Mouse (Mus musculus) 3T3-L1 (cell line): ENCODE data around the gene Arid2.
"Not testable (repeated sequence)": the region's sequence is repeated elsewhere in the genome, so short reads cannot be mapped to it uniquely, and the experiment has no call there.

Experiments
- DNase-seq: peaks from one replicate; pipeline ENCODE4 v3.0.0-alpha.2; 2015; ENCODE audit warnings: low read depth, low spot score

The Arid2 gene

GRCm38 (mm10) chr15:96286015-96286934 lies 1.0 kb upstream of the Arid2 start:
- peak; percentile 87 for DNase-seq

- DNase-seq: no peak
These were observed 404 bp upstream of the Arid2 start for GRCm38 (mm10) chr15:96286935-96287292.

GRCm38 (mm10) chr15:96287976-96288835 lies 888 bp downstream of the Arid2 start:
- DNase-seq: peak; percentile 65

- DNase-seq: no peak
These were observed 1.6 kb downstream of the Arid2 start for GRCm38 (mm10) chr15:96288836-96289390.

GRCm38 (mm10) chr15:96290001-96290400 lies 2.7 kb downstream of the Arid2 start:
- no peak for DNase-seq

GRCm38 (mm10) chr15:96293444-96293843 lies 6.1 kb downstream of the Arid2 start:
- DNase-seq: no peak

- no peak for DNase-seq
These were observed 9.8 kb downstream of the Arid2 start for GRCm38 (mm10) chr15:96297078-96297590.

- no peak for DNase-seq
These were observed 10.4 kb downstream of the Arid2 start for GRCm38 (mm10) chr15:96297623-96298188.

GRCm38 (mm10) chr15:96309310-96309709 lies 22.0 kb downstream of the Arid2 start:
- no peak for DNase-seq

- DNase-seq: no peak
These were observed 25.6 kb downstream of the Arid2 start for GRCm38 (mm10) chr15:96312902-96313301.

GRCm38 (mm10) chr15:96315664-96316063 lies 28.3 kb downstream of the Arid2 start:
- DNase-seq: no peak

GRCm38 (mm10) chr15:96319335-96319734 lies 32.0 kb downstream of the Arid2 start:
- DNase-seq: no peak

- no peak for DNase-seq
These were observed 38.5 kb downstream of the Arid2 start for GRCm38 (mm10) chr15:96325726-96326328.

- not testable (repeated sequence) for DNase-seq
These were observed 41.4 kb downstream of the Arid2 start for GRCm38 (mm10) chr15:96328722-96329121.

- no peak for DNase-seq
These were observed 43.2 kb downstream of the Arid2 start for GRCm38 (mm10) chr15:96330536-96330935.

- no peak for DNase-seq
These were observed 45.3 kb downstream of the Arid2 start for GRCm38 (mm10) chr15:96332468-96333213.

GRCm38 (mm10) chr15:96333350-96333749 lies 46.0 kb downstream of the Arid2 start:
- DNase-seq: no peak

GRCm38 (mm10) chr15:96340924-96341323 lies 53.6 kb downstream of the Arid2 start:
- no peak for DNase-seq

- DNase-seq: no peak
These were observed 54.8 kb downstream of the Arid2 start for GRCm38 (mm10) chr15:96342097-96342496.

GRCm38 (mm10) chr15:96342871-96343270 lies 55.6 kb downstream of the Arid2 start:
- DNase-seq: no peak
